Mouse (Mus musculus): ENCODE data around the gene Hist1h2bm.
A peak's percentile ranks its signal among the peaks of the same experiment; 100 is the strongest.
"Not testable (repeated sequence)": the region's sequence is repeated elsewhere in the genome, so short reads cannot be mapped to it uniquely, and the experiment has no call there.

GRCm38 (mm10) chr13:21717397-21718357, 4.2 kb upstream of the Hist1h2bm start, which contains the start of gene Hist1h3h:
- TF ChIP-seq CTCF (IDR thresholded peaks at IDR 0.05): not testable (repeated sequence)
- peak; percentile 65; the same call in 1 of the 2 replicates for TF ChIP-seq POLR2A (IDR thresholded peaks at IDR 0.05; ENCODE audit: insufficient read depth, low read depth, low read length)
